Mouse (Mus musculus) kidney, adult 11 months (tissue): ENCODE results near the gene Dnajc1.

Source experiments
- DNase-seq: peaks from one replicate; pipeline ENCODE4 v3.0.0; 2022

The Dnajc1 gene

GRCm38 (mm10) chr2:18195285-18195684 lies 197.3 kb downstream of the Dnajc1 start:
- no peak for DNase-seq

- no peak for DNase-seq
These were observed 204.3 kb downstream of the Dnajc1 start for GRCm38 (mm10) chr2:18188367-18188766.

- DNase-seq = no peak
These were observed 209.6 kb downstream of the Dnajc1 start for GRCm38 (mm10) chr2:18183079-18183478.

DNA sequence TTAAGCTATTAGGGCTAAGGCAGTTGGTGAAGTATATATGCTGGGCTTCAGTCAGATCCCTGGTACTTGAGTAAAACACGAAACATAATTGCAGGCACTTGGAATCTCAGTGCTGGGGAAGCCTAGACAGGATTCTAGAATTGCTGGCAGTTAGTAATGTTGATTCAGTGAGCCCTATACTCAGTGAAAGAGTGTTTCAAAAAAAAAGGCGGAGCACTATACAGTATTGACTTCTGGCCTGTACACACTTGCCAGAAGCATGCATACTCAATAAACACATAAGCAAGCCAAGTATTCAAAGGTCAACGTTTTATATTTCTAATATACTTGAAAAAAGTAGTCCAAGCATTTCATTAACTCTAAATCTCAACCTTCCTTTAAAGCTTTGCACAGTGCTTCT lies 211.0 kb downstream of the Dnajc1 start:
- DNase-seq = no peak

- no peak for DNase-seq
These were observed 212.3 kb downstream of the Dnajc1 start for GRCm38 (mm10) chr2:18180323-18180722.

DNA sequence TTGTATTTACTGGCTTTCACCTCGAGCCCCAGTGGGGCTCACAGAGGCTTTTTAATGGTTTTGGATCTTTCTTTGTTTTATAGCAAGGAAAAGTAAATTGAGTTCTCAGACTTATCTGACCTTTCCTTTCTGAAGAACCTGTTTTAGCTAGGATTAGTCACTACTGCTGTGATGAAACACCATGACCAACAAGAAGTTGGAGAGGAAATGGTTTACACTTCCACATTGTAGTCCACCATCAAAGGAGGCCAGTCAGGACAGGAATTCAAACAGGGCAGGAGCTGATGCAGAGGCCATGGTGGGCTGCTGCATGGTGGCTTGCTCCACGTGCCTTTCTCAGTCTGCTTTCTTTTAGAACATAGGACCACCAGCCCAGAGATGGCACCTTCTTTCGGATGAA lies 216.4 kb downstream of the Dnajc1 start:
- no peak for DNase-seq

DNA sequence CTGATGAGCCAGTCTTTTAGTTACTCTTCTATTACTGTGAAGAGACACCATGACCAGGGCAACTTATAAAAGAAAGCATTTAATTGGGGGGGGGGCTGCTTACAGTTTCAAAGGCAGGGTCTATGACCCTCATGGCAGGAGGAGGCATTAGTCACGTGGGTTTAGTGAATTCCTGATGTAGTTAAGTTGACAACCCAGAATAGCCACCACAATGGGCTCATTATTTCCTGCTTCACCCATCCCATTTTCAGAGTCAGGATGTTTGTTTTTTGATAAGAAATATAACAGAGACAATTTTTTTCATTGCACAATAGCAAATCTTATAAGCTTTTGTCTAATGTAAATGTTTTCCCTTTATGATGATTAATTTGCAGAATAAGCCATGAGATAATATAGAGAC lies 217.4 kb downstream of the Dnajc1 start:
- DNase-seq = no peak

DNA sequence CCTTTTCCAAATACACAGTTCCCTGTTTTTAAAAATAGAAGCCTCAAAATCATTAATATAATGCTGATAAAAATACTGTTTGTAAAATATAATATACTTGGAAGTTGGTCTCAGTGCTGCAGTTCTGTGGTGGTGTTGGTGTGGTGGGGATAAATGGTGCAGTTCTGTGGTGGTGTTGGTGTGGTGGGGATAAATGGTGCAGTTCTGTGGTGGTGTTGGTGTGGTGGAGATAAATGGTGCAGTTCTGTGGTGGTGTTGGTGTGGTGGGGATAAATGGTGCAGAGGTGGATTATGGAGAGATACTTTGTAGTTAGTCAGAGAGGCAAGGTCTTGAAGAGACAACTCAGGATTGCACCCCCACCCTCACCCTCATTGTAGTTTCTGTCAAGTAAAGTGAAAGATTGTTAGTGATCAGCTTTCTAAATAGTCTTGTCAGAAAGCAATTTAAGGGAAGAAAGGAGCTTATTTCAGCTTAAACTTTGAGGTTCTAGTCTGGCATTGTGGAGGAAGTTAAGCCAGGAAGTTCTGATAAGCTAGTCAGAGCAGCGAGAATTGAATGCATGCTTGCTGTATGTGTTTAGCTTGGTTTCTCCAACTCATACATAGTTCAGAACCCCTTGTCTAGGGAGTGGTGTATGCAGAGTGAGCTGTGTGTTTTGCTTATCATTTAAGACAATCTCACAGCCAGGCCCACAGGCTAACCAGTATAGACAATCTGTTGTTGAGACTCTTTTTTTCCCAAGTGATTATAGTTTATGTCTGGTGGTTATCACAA lies 223.3 kb downstream of the Dnajc1 start:
- DNase-seq = no peak

DNA sequence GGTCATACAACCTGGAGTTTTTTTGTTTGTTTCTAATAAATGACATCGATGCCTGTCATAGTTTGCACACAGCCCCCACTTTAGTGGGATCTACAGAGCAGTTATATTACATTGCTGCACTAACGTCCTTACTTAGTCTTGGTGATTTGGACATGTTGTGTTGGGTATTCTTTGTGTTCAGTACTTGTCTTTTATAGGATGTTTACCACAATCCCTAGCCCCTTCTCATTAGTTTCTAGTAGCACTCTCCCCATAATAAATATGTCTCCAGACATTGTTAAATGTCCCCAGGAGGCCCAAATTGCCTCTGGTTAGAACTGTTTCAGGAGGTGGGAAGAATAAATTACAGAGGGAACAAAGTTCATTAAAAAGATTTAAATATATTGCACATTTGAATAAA lies 227.1 kb downstream of the Dnajc1 start:
- no peak for DNase-seq

DNA sequence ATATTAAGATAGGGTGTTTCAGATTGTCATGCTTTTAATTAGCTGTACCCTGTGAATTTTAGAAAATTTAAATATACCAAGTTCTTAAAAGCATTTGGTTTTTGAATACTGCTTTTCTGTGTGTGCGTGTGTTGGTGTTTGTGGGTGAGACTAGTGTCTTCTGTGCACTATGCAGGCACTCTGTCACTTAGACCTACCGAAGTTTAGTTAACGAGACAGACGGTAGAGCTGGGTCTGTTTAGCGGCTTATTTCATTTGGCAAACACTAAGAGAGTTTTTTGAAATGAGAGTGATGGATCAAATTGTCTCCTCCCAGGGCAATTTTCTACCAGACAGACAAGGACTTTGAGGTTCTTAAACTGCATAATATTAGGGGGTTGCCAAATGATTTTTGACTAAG lies 231.6 kb downstream of the Dnajc1 start:
- DNase-seq = no peak

GRCm38 (mm10) chr2:18159426-18159825 lies 233.2 kb downstream of the Dnajc1 start:
- no peak for DNase-seq

DNA sequence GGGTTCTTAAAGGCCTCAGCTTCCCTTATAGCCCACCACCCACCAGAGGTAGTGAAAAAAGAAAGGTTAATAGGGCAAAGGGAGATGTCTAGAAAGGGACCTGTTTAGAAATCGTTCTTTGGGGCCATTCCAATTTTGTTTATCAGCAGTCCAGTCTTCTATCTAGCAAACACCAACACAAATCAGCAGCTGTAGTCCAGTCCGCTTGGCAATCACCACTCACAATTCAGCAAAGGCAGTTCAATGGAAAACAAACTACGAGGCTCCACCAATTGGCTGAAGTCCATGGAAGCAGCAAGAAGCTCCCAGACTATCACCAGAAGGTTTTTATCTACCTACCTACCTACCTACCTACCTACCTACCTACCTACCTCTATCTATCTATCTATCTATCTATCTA lies 236.5 kb downstream of the Dnajc1 start:
- no peak for DNase-seq
